In the genomic region with DNA sequence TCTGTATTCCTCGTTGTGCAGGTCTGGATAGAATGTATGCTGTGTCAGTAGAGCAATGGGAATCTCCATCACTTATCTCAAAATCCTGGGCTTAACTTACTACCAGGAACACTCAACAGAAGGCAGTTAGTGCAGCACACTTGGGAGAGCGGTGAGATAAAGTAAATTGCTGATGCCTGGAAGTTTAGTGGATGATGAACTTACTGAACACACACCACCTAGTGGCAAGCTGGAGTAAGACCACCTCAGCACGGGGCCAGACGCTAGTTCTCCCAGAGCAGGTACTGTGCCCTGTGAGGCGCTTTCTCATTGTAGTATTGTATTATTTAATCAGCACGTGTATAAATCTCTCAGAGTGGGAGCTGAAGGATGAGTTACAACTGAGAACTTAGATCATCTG, we compare ENCODE assay signal across 9 mouse cellular contexts. TPM values are rescaled to one million over a fixed set of nuclear protein-coding genes. Genes with fewer than 3 reads are reported as not detected.
DNase-seq lines count a peak whose midpoint lies in the region; ATAC-seq and TF ChIP-seq lines count a peak whose summit lies in the region.
"Had no signal": no experiment of that assay in that cellular context is flagged by ENCODE, and none has a peak within 500 bp of the region (broad histone marks: within the 10 kb centered on the region; RNA-seq: fewer than 3 reads in every experiment).

No protein-coding gene starts in this region.

- H3K4me3 ChIP-seq in ES-E14 (ENCODE audit: insufficient read depth in 1 of 2, low read depth in 1 of 2, low read length in 2 of 2, poor library complexity in 1 of 2, severe bottlenecking in 1 of 2), result no peak overlapping the region
- no peak overlapping the region for H3K4me3 ChIP-seq in heart, embryonic 10.5 days
- H3K4me3 ChIP-seq in midbrain, embryonic 12.5 days, result no peak overlapping the region
- H3K4me3 ChIP-seq: embryonic facial prominence, embryonic 15.5 days had no signal

- H3K27ac ChIP-seq in ES-E14 (ENCODE audit: insufficient read depth, low read depth, low read length, poor library complexity, severe bottlenecking), result no peak overlapping the region
- peak overlapping the region; percentile 4; the same call in 1 of the 2 replicates for H3K27ac ChIP-seq in heart, embryonic 10.5 days
- no peak overlapping the region for H3K27ac ChIP-seq in midbrain, embryonic 12.5 days (replicated peaks)
- H3K27ac ChIP-seq: embryonic facial prominence, embryonic 15.5 days had no signal

- H3K4me2 ChIP-seq in midbrain, embryonic 12.5 days (replicated peaks), result no peak overlapping the region
- H3K4me2 ChIP-seq: embryonic facial prominence, embryonic 15.5 days had no signal

- DNase-seq in layer of hippocampus, adult 11-12 months (ENCODE audit: low spot score), result peak; percentile 57
- no peak for DNase-seq in layer of hippocampus, adult 8-10 months (ENCODE audit: low spot score in 2 of 2)
- DNase-seq in ES-E14 (ENCODE audit: low read depth, low spot score), result peak; percentile 26
- DNase-seq in cerebellum, adult 9-10 months, result peak; percentile 72
- peak; percentile 78 for DNase-seq in heart, embryonic 10.5 days (ENCODE audit: low spot score)
- DNase-seq in kidney, postnatal 14 days, result peak; percentile 49
- DNase-seq in yolk sac, embryonic 10.5 days (ENCODE audit: low spot score), result peak; percentile 61

- peaks cover 10% of the 10 kb centered on the region for H3K27me3 ChIP-seq in heart, embryonic 10.5 days (ENCODE audit: insufficient read depth, poor library complexity, severe bottlenecking)
- peaks cover 17% of the 10 kb centered on the region for H3K27me3 ChIP-seq in midbrain, embryonic 12.5 days
- H3K27me3 ChIP-seq: embryonic facial prominence, embryonic 15.5 days had no signal

- H3K4me1 ChIP-seq in ES-E14 (ENCODE audit: control insufficient read depth in 2 of 2, insufficient read depth in 2 of 2, low read length in 2 of 2, poor library complexity in 1 of 2), result no peaks in the 10 kb centered on the region; a peak in 1 of 4 replicates
- peaks cover 21% of the 10 kb centered on the region for H3K4me1 ChIP-seq in heart, embryonic 10.5 days
- H3K4me1 ChIP-seq in midbrain, embryonic 12.5 days, result peaks cover 9% of the 10 kb centered on the region; the same call in 1 of the 2 replicates

- ATAC-seq in midbrain, embryonic 12.5 days (ENCODE audit: low FRiP score, low read depth), result 0 out of 2 replicates have a peak, but pooled peaks have one; percentile 27

- WGBS in heart, embryonic 10.5 days, result 8% methylated on average over 6 of the region's 6 CpGs
- WGBS in midbrain, embryonic 12.5 days, result 9% methylated on average over 6 of the region's 6 CpGs

- no peaks in the 10 kb centered on the region for H3K36me3 ChIP-seq in ES-E14 (ENCODE audit: control insufficient read depth, insufficient read depth, low read length, poor library complexity, severe bottlenecking)
- H3K36me3 ChIP-seq in heart, embryonic 10.5 days, result no peaks in the 10 kb centered on the region
- H3K36me3 ChIP-seq in midbrain, embryonic 12.5 days, result no peaks in the 10 kb centered on the region
- H3K36me3 ChIP-seq: embryonic facial prominence, embryonic 15.5 days had no signal

- no peak overlapping the region for H3K9ac ChIP-seq in ES-E14 (ENCODE audit: insufficient read depth, low read depth, low read length, poor library complexity, severe bottlenecking)
- H3K9ac ChIP-seq in midbrain, embryonic 12.5 days (replicated peaks), result no peak overlapping the region
- H3K9ac ChIP-seq: embryonic facial prominence, embryonic 15.5 days had no signal

- in situ Hi-C loops in ES-E14 (cut with MboI; ENCODE audit: low sequenced_read_pairs in 2 of 2, unreplicated experiment in 2 of 2), result no loop called here

- no peaks in the 10 kb centered on the region for H3K9me3 ChIP-seq in ES-E14 (ENCODE audit: control insufficient read depth, insufficient read depth, low read depth, low read length)
- no peaks in the 10 kb centered on the region for H3K9me3 ChIP-seq in heart, embryonic 10.5 days
- H3K9me3 ChIP-seq in midbrain, embryonic 12.5 days, result no peaks in the 10 kb centered on the region
- H3K9me3 ChIP-seq: embryonic facial prominence, embryonic 15.5 days had no signal

TF ChIP-seq in ES-E14, 5 proteins besides CTCF, POLR2A, EP300 and RAD21:
- TF ChIP-seq ZNF384 (IDR thresholded peaks at IDR 0.05; ENCODE audit: low read depth, low read length) (no peak), ZC3H11A (IDR thresholded peaks at IDR 0.05; ENCODE audit: borderline replicate concordance, low read depth, low read length) (peak; percentile 49; the same call in 1 of the 2 replicates), MAFK (IDR thresholded peaks at IDR 0.05; ENCODE audit: insufficient read depth, low read depth, low read length) (peak; percentile 65)
TF ChIP-seq in ES-E14: peak in this region for 2.

RNA-seq across cellular contexts. Expression of gene Prr15, which starts 42.4 kb away (rescaled TPM):
- 1 to 10 TPM in 2 of 4 experiments, under 1 TPM in 2; 0.85 to 1.9 (median 1.2) TPM for total RNA-seq in layer of hippocampus, adult 8-10 months (2022)
- total RNA-seq in ES-E14 (2012; rRNA removed), result 0.32 and 0.36 TPM in 2 replicates
- 1.5 and 6.7 TPM in 2 replicates for polyA plus RNA-seq in heart, embryonic 10.5 days (2016; fragmentation: Nextera tagmentation; extraction: Ambion mirVana)
- 0.64 and 1.8 TPM in 2 replicates for polyA plus RNA-seq in midbrain, embryonic 12.5 days (2016; fragmentation: Nextera tagmentation; extraction: Ambion mirVana)

Comparison
In these comparisons a context has a peak if more than half of its experiments do, and no peak if none do; other contexts are left out.
1. DNase-seq: peak in layer of hippocampus, adult 11-12 months (single experiment), ES-E14 (single experiment), cerebellum, adult 9-10 months (single experiment), heart, embryonic 10.5 days (single experiment), kidney, postnatal 14 days (single experiment) and yolk sac, embryonic 10.5 days (single experiment); none in layer of hippocampus, adult 8-10 months (0 of 2).